Mouse (Mus musculus): ENCODE measurements around the gene Slc2a6. TPM values are rescaled to one million over a fixed set of nuclear protein-coding genes. Genes with fewer than 3 reads are reported as not detected.

The Slc2a6 gene
- polyA plus RNA-seq, 1 experiment from 2014 or later, result 21.6 TPM

GRCm38 (mm10) chr2:26997993-26998392, 29.8 kb downstream of the Slc2a6 start:
- no peak for ATAC-seq
- Histone ChIP-seq H3K4me3 (ENCODE audit: low read length) (no peak overlapping the region), H3K9me3 (ENCODE audit: control insufficient read depth, low read length) (no peaks in the 10 kb centered on the region), H3K9ac (ENCODE audit: low read depth, low read length) (no peak overlapping the region), H3K36me3 (ENCODE audit: control insufficient read depth, insufficient read depth, low read length) (no peaks in the 10 kb centered on the region), H3K4me2 (ENCODE audit: low read length) (no peak overlapping the region), H3K27ac (ENCODE audit: low read depth, low read length) (no peak overlapping the region), H3K4me1 (ENCODE audit: control insufficient read depth, insufficient read depth, low read depth, low read length) (no peaks in the 10 kb centered on the region), H3K27me3 (replicated peaks; ENCODE audit: control insufficient read depth, insufficient read depth, low read length) (no peaks in the 10 kb centered on the region)
- WGBS, result 97% methylated on average over 6 of the region's 7 CpGs

GRCm38 (mm10) chr2:26997498-26997897, 30.3 kb downstream of the Slc2a6 start:
- Histone ChIP-seq H3K36me3 (ENCODE audit: control insufficient read depth, insufficient read depth, low read length) (no peaks in the 10 kb centered on the region), H3K9me3 (ENCODE audit: control insufficient read depth, low read length) (no peaks in the 10 kb centered on the region), H3K27ac (ENCODE audit: low read depth, low read length) (no peak overlapping the region), H3K4me2 (ENCODE audit: low read length) (no peak overlapping the region), H3K9ac (ENCODE audit: low read depth, low read length) (no peak overlapping the region), H3K4me3 (ENCODE audit: low read length) (no peak overlapping the region), H3K27me3 (replicated peaks; ENCODE audit: control insufficient read depth, insufficient read depth, low read length) (no peaks in the 10 kb centered on the region), H3K4me1 (ENCODE audit: control insufficient read depth, insufficient read depth, low read depth, low read length) (no peaks in the 10 kb centered on the region)
- ATAC-seq, result no peak
- 72% methylated on average over 1 of the region's 1 CpGs for WGBS

GRCm38 (mm10) chr2:26993936-26994335, 33.9 kb downstream of the Slc2a6 start:
- Histone ChIP-seq H3K9ac (ENCODE audit: low read depth, low read length) (no peak overlapping the region), H3K9me3 (ENCODE audit: control insufficient read depth, low read length) (no peaks in the 10 kb centered on the region), H3K27ac (ENCODE audit: low read depth, low read length) (no peak overlapping the region), H3K4me3 (ENCODE audit: low read length) (no peak overlapping the region), H3K4me1 (ENCODE audit: control insufficient read depth, insufficient read depth, low read depth, low read length) (no peaks in the 10 kb centered on the region), H3K36me3 (ENCODE audit: control insufficient read depth, insufficient read depth, low read length) (no peaks in the 10 kb centered on the region), H3K4me2 (ENCODE audit: low read length) (no peak overlapping the region), H3K27me3 (replicated peaks; ENCODE audit: control insufficient read depth, insufficient read depth, low read length) (no peaks in the 10 kb centered on the region)
- no peak for ATAC-seq
- WGBS, result 79% methylated on average over 3 of the region's 3 CpGs

DNA sequence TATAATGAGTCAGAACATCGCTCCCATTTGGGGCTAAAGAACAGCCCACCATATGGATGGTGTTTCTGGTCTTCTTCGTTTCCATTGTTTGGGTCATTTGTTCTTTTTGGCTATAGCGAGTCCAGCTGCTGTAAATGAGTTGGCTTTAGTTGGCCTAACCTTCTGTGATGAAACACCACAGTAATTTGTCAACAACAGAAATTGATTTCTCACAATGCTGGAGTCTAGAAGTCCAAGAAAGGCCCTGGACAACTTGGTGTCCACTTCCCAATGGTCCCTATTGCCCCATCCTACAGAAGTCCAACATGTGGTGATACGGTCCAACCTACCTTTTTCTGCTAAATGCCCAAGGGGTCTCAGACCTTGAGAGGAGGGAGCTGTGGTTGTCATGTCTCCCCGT, 43.2 kb downstream of the Slc2a6 start:
- WGBS, result 90% methylated on average over 5 of the region's 5 CpGs
- Histone ChIP-seq H3K9ac (ENCODE audit: low read depth, low read length) (no peak overlapping the region), H3K4me1 (ENCODE audit: control insufficient read depth, insufficient read depth, low read depth, low read length) (no peaks in the 10 kb centered on the region), H3K27me3 (replicated peaks; ENCODE audit: control insufficient read depth, insufficient read depth, low read length) (no peaks in the 10 kb centered on the region), H3K9me3 (ENCODE audit: control insufficient read depth, low read length) (no peaks in the 10 kb centered on the region), H3K36me3 (ENCODE audit: control insufficient read depth, insufficient read depth, low read length) (no peaks in the 10 kb centered on the region), H3K27ac (ENCODE audit: low read depth, low read length) (no peak overlapping the region), H3K4me3 (ENCODE audit: low read length) (no peak overlapping the region), H3K4me2 (ENCODE audit: low read length) (no peak overlapping the region)
- no peak for ATAC-seq

GRCm38 (mm10) chr2:26984179-26984578, 43.6 kb downstream of the Slc2a6 start:
- H3K9ac ChIP-seq (ENCODE audit: low read depth, low read length), result no peak overlapping the region
- H3K27ac ChIP-seq (ENCODE audit: low read depth, low read length), result no peak overlapping the region
- no peak for ATAC-seq
- H3K9me3 ChIP-seq (ENCODE audit: control insufficient read depth, low read length), result no peaks in the 10 kb centered on the region
- H3K4me3 ChIP-seq (ENCODE audit: low read length), result no peak overlapping the region
- no peak overlapping the region for H3K4me2 ChIP-seq (ENCODE audit: low read length)
- no peaks in the 10 kb centered on the region for H3K4me1 ChIP-seq (ENCODE audit: control insufficient read depth, insufficient read depth, low read depth, low read length)
- 87% methylated on average over 2 of the region's 2 CpGs for WGBS
- H3K27me3 ChIP-seq (replicated peaks; ENCODE audit: control insufficient read depth, insufficient read depth, low read length), result no peaks in the 10 kb centered on the region
- no peaks in the 10 kb centered on the region for H3K36me3 ChIP-seq (ENCODE audit: control insufficient read depth, insufficient read depth, low read length)

- 74% methylated on average over 1 of the region's 1 CpGs for WGBS
- H3K27ac ChIP-seq (ENCODE audit: low read depth, low read length), result no peak overlapping the region
Measured at GRCm38 (mm10) chr2:26980361-26980760, 47.4 kb downstream of the Slc2a6 start.

DNA sequence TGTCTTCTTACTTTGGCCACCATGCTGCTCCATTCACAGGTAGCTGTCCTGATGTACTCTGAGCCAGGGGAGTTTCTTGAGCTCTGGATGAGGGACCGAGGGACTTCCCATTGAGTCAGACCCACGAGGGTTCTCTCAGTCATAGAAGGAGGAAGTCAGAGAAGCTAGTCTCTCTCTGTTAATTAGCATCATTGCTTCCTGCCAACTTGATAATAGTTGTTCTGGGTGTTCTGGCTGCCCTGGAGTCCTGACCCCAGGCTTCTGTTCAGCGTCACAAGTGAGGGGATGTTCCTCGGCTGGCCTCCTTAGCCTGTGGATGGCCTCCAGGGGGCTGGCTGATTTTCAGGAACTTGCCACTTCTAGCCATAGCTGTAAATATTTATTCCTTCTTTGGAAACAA, 53.8 kb downstream of the Slc2a6 start:
- no peaks in the 10 kb centered on the region for H3K4me1 ChIP-seq (ENCODE audit: control insufficient read depth, insufficient read depth, low read depth, low read length)
- no peaks in the 10 kb centered on the region for H3K9me3 ChIP-seq (ENCODE audit: control insufficient read depth, low read length)
- WGBS, result 71% methylated on average over 4 of the region's 4 CpGs
- H3K4me3 ChIP-seq (ENCODE audit: low read length), result no peak overlapping the region
- H3K27ac ChIP-seq (ENCODE audit: low read depth, low read length), result no peak overlapping the region
- no peaks in the 10 kb centered on the region for H3K27me3 ChIP-seq (replicated peaks; ENCODE audit: control insufficient read depth, insufficient read depth, low read length)
- no peak for ATAC-seq
- H3K9ac ChIP-seq (ENCODE audit: low read depth, low read length), result no peak overlapping the region
- no peak overlapping the region for H3K4me2 ChIP-seq (ENCODE audit: low read length)
- no peaks in the 10 kb centered on the region for H3K36me3 ChIP-seq (ENCODE audit: control insufficient read depth, insufficient read depth, low read length)

More at GRCm38 (mm10) chr2:26980361-26980760, 47.4 kb downstream of the Slc2a6 start:
- H3K4me2 ChIP-seq (ENCODE audit: low read length), result no peak overlapping the region
- no peak for ATAC-seq
- H3K9me3 ChIP-seq (ENCODE audit: control insufficient read depth, low read length), result no peaks in the 10 kb centered on the region
- H3K4me3 ChIP-seq (ENCODE audit: low read length), result no peak overlapping the region
- H3K36me3 ChIP-seq (ENCODE audit: control insufficient read depth, insufficient read depth, low read length), result no peaks in the 10 kb centered on the region
- no peaks in the 10 kb centered on the region for H3K27me3 ChIP-seq (replicated peaks; ENCODE audit: control insufficient read depth, insufficient read depth, low read length)
- H3K9ac ChIP-seq (ENCODE audit: low read depth, low read length), result no peak overlapping the region
- H3K4me1 ChIP-seq (ENCODE audit: control insufficient read depth, insufficient read depth, low read depth, low read length), result no peaks in the 10 kb centered on the region

DNA sequence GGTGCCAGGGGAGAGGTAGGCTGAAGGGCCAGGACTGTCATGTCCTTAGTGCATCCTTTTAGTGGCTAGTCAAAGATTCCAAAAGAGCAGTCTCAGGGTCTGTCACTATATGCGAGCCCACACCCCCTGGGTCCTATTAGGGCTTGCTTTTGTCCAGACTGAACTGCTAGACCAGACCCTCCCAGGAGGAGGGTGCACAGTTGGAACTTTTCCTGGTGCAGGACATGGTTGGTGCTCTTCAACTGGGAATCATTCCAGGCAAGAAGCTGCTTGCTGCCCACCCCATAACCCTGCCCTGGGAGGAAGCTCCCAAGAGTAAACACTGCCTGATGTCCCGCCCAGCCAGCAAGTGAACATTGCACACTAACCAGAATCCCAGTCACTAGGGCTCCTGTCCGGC, 54.7 kb downstream of the Slc2a6 start, which contains the start of gene Adamts13:
Adamts13 (plus strand) TSS at position 301 of the 400 bp plus-strand sequence.
- Histone ChIP-seq H3K9ac (ENCODE audit: low read depth, low read length) (no peak within 1 kb of the TSS), H3K4me1 (ENCODE audit: control insufficient read depth, insufficient read depth, low read depth, low read length) (no peaks in the 10 kb centered on the region), H3K36me3 (ENCODE audit: control insufficient read depth, insufficient read depth, low read length) (no peaks in the 10 kb centered on the region), H3K27ac (ENCODE audit: low read depth, low read length) (no peak within 1 kb of the TSS), H3K4me2 (ENCODE audit: low read length) (no peak within 1 kb of the TSS), H3K9me3 (ENCODE audit: control insufficient read depth, low read length) (no peaks in the 10 kb centered on the region), H3K4me3 (ENCODE audit: low read length) (no peak within 1 kb of the TSS), H3K27me3 (replicated peaks; ENCODE audit: control insufficient read depth, insufficient read depth, low read length) (no peaks in the 10 kb centered on the region)
- 70% methylated on average over 3 of the region's 3 CpGs for WGBS
- ATAC-seq, result no peak

Measured in hindbrain, embryonic 16.5 days (tissue).